Mouse (Mus musculus) kidney, embryonic 16.5 days (tissue): Measurements from ENCODE around the gene Vps9d1. TPM values are rescaled to one million over a fixed set of nuclear protein-coding genes. Genes with fewer than 3 reads are reported as not detected.
"Not testable (repeated sequence)": the region's sequence is repeated elsewhere in the genome, so short reads cannot be mapped to it uniquely, and the experiment has no call there.

Source experiments
- ATAC-seq: fragments of 200-750 bp; cut with Nextera tagmentation; 2 replicates; pipeline ENCODE4 v1.8.0; 2017; ENCODE audit warnings: moderate TSS enrichment; ENCODE audit not compliant: low FRiP score, low TSS enrichment
- H3K27ac ChIP-seq: fragments of 300-500 bp; sonication (generic); 2 replicates; pipeline ENCODE4 v1.5.1; 2014; ENCODE audit warnings: low read length
- H3K27me3 ChIP-seq: fragments of 300-500 bp; sonication (generic); 2 replicates; pipeline ENCODE4 v1.6.1; 2014; ENCODE audit warnings: low read length, control low read depth, mixed read lengths; ENCODE audit not compliant: insufficient read depth
- H3K36me3 ChIP-seq: fragments of 300-500 bp; sonication (generic); 2 replicates; pipeline ENCODE4 v1.6.1; 2014; ENCODE audit warnings: low read length, control low read depth, mixed read lengths; ENCODE audit not compliant: insufficient read depth
- H3K4me1 ChIP-seq: fragments of 300-500 bp; sonication (generic); 2 replicates; pipeline ENCODE4 v1.6.1; 2014; ENCODE audit warnings: low read length, control low read depth, mixed read lengths; ENCODE audit not compliant: insufficient read depth
- H3K4me2 ChIP-seq: fragments of 300-500 bp; sonication (generic); replicated peaks from 2 replicates; pipeline ENCODE4 v1.6.1; 2014; ENCODE audit warnings: low read depth, low read length
- H3K4me3 ChIP-seq: fragments of 300-500 bp; sonication (generic); 2 replicates; pipeline ENCODE4 v1.5.1; 2014; ENCODE audit warnings: mild to moderate bottlenecking, low read length
- H3K9ac ChIP-seq: fragments of 300-500 bp; sonication (generic); replicated peaks from 2 replicates; pipeline ENCODE4 v1.6.1; 2014; ENCODE audit warnings: low read length
- H3K9me3 ChIP-seq: fragments of 300-500 bp; sonication (generic); 2 replicates; pipeline ENCODE4 v1.6.1; 2016; ENCODE audit warnings: low read length, control low read depth
- WGBS: fragments of 180-500 bp; shearing (Covaris S2); extraction: QIAGEN DNeasy Blood & Tissue Kit; methylation state at CpG from one replicate; pipeline ENCODE4 v1.1.7; 2014; 5-methylcytosine and 5-hydroxymethylcytosine counted together
- polyA plus RNA-seq: library from polyadenylated mRNA; unstranded; fragments of >200 nt; fragmentation: Nextera tagmentation; extraction: Ambion mirVana; gene quantifications from 2 replicates; pipeline ENCODE4 v1.2.1, GENCODE M21; 2015

The Vps9d1 gene
- polyA plus RNA-seq, 1 experiment from 2014 or later = 25.8 TPM

GRCm38 (mm10) chr8:123242107-123242923 is 11.8 kb downstream of the Vps9d1 start:
- H3K27ac ChIP-seq = no peak overlapping the region
- ATAC-seq = no peak

DNA sequence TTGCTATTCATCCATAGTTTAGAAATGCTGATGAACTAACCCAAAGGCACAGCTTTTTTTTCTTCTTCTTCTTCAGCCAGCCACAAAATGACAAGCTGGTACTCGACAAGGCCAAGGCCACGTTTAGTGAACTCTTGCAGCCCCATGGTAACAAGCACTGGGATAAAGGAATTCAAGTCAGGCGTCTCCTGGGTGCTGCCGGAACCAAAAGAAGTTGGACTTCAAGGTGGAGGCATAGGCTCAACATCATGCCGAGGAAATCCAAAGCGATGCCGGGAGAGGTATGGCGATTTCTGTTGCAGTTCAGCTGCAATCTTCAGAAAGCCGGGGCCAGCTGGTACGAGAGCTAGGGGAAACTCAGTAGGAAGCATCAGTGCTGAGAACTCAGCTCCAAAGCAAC is 14.8 kb downstream of the Vps9d1 start:
- Histone ChIP-seq H3K9me3 (no peaks in the 10 kb centered on the region), H3K9ac (no peak overlapping the region), H3K36me3 (peaks cover 10% of the 10 kb centered on the region), H3K4me2 (no peak overlapping the region), H3K4me1 (peaks cover 12% of the 10 kb centered on the region), H3K27me3 (peaks cover 6% of the 10 kb centered on the region; the same call in 1 of the 2 replicates), H3K4me3 (no peak overlapping the region), H3K27ac (no peak overlapping the region)
- 90% methylated on average over 10 of the region's 10 CpGs for WGBS
- ATAC-seq = no peak

More at GRCm38 (mm10) chr8:123242107-123242923, 11.8 kb downstream of the Vps9d1 start:
- H3K9me3 ChIP-seq = no peaks in the 10 kb centered on the region
- no peaks in the 10 kb centered on the region for H3K27me3 ChIP-seq
- no peak overlapping the region for H3K4me2 ChIP-seq
- peaks cover 26% of the 10 kb centered on the region for H3K36me3 ChIP-seq
- H3K9ac ChIP-seq = no peak overlapping the region
- 83% methylated on average over 7 of the region's 7 CpGs for WGBS
- no peaks in the 10 kb centered on the region for H3K4me1 ChIP-seq
- H3K4me3 ChIP-seq = no peak overlapping the region

DNA sequence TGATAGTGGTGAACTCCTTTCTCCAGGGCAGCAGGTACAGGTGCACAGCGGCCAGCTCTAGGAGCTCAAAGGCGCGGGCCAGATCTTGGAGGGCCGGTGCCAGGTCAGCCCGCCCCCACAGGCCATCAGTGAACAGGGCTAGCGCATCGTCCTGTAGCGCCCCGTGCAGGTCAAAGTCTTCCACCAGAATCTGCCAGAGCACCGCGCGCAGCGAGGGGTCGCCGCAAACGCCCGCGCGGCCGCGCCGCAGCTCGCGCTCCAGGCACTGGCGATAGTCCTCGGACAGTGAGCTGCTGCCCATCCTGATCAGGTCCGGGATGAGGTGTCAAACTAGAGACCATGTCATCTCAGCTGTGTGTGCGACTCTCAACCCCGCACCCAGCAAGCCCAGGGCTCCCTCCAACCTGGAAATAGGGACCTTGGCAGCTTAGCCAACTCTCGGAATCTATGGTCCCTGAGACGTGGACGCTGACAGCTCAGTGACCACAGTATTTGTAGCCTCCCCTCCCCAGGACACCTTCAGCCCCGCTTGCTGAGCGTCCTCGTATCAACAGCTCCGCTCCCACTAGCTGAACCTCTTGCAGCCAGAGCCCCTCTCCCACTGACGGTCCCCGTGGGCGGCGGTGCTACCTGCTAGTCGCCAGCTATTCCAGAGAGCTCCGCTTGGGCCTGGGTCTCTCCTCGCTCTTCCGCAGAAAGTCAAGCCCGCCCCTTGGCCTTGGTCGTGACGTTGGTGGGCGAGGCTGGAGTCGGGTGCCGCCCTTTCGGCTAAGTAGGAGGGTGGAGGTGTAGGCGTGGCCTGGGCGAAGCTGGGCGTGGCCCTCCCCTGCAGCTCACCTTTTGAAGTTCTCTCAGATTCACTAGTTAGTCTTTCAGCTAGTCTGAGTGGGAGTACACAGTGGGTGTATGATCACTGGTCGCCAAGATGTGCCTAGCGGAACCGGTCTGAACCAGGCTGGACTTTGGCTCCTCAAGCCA is 18.3 kb downstream of the Vps9d1 start, which contains the start of gene Spata2l:
TSS of gene Spata2l (minus strand) at position 714 of the 978 bp plus-strand sequence.
- no peak within 1 kb of the TSS for H3K27ac ChIP-seq
- H3K27me3 ChIP-seq = peaks cover 6% of the 10 kb centered on the region; the same call in 1 of the 2 replicates
- peak within 1 kb of the TSS; percentile 70 for H3K9ac ChIP-seq
- no peaks in the 10 kb centered on the region for H3K36me3 ChIP-seq
- peak; percentile 90 for ATAC-seq
- H3K4me1 ChIP-seq = peaks cover 13% of the 10 kb centered on the region
- no peaks in the 10 kb centered on the region for H3K9me3 ChIP-seq
- H3K4me3 ChIP-seq = peak within 1 kb of the TSS; percentile 69
- peak within 1 kb of the TSS; percentile 86 for H3K4me2 ChIP-seq
- 1% methylated on average over 57 of the region's 57 CpGs for WGBS

GRCm38 (mm10) chr8:123234918-123235519 is 19.1 kb downstream of the Vps9d1 start:
- 22% methylated on average over 13 of the region's 13 CpGs for WGBS
- H3K4me1 ChIP-seq = peaks cover 13% of the 10 kb centered on the region
- H3K27ac ChIP-seq = no peak overlapping the region
- peak overlapping the region; percentile 70 for H3K9ac ChIP-seq
- peak overlapping the region; percentile 86 for H3K4me2 ChIP-seq
- H3K9me3 ChIP-seq = no peaks in the 10 kb centered on the region
- H3K27me3 ChIP-seq = peaks cover 6% of the 10 kb centered on the region; the same call in 1 of the 2 replicates
- ATAC-seq = no peak
- no peaks in the 10 kb centered on the region for H3K36me3 ChIP-seq
- peak overlapping the region; percentile 69 for H3K4me3 ChIP-seq

DNA sequence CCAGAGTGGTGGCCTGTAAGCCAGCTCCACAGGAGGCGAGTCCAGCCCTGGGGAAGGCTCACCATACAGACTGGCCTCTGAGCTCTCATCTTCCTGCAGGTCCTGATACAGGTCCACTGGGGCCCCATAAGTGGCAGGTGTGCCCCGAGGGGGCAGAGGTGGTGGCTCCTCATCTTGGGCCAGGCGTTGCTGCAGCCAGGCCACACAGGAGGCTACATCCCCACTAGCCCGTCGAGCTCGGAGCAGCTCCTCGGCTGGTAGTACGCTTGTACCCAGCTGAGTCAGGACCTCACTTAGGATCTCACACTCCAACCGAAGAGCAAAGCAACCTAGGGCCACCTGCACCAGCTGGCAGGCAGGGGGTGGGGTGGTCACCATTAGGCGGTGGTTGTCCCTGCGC is 20.4 kb downstream of the Vps9d1 start:
- no peak overlapping the region for H3K4me2 ChIP-seq
- 0 out of 2 replicates have a peak, but pooled peaks cover 4% of the 10 kb centered on the region for H3K36me3 ChIP-seq
- WGBS = 74% methylated on average over 11 of the region's 11 CpGs
- no peaks in the 10 kb centered on the region for H3K9me3 ChIP-seq
- no peak for ATAC-seq
- H3K4me1 ChIP-seq = peaks cover 13% of the 10 kb centered on the region
- H3K4me3 ChIP-seq = no peak overlapping the region
- H3K9ac ChIP-seq = no peak overlapping the region
- no peak overlapping the region for H3K27ac ChIP-seq
- H3K27me3 ChIP-seq = peaks cover 6% of the 10 kb centered on the region; the same call in 1 of the 2 replicates

GRCm38 (mm10) chr8:123233300-123233699 is 20.8 kb downstream of the Vps9d1 start:
- H3K4me2 ChIP-seq = no peak overlapping the region
- WGBS = 63% methylated on average over 12 of the region's 13 CpGs
- no peak for ATAC-seq

GRCm38 (mm10) chr8:123232553-123232952 is 21.6 kb downstream of the Vps9d1 start:
- no peak for ATAC-seq
- no peak overlapping the region for H3K27ac ChIP-seq
- H3K4me1 ChIP-seq = peaks cover 13% of the 10 kb centered on the region
- no peak overlapping the region for H3K9ac ChIP-seq
- no peak overlapping the region for H3K4me2 ChIP-seq
- 19% methylated on average over 7 of the region's 7 CpGs for WGBS
- H3K9me3 ChIP-seq = no peaks in the 10 kb centered on the region
- peaks cover 11% of the 10 kb centered on the region; the same call in 1 of the 2 replicates for H3K36me3 ChIP-seq
- H3K27me3 ChIP-seq = peaks cover 6% of the 10 kb centered on the region; the same call in 1 of the 2 replicates
- no peak overlapping the region for H3K4me3 ChIP-seq

More at GRCm38 (mm10) chr8:123233300-123233699, 20.8 kb downstream of the Vps9d1 start:
- H3K36me3 ChIP-seq = 0 out of 2 replicates have a peak, but pooled peaks cover 4% of the 10 kb centered on the region
- no peak overlapping the region for H3K27ac ChIP-seq
- H3K4me1 ChIP-seq = peaks cover 13% of the 10 kb centered on the region
- no peak overlapping the region for H3K9ac ChIP-seq
- H3K27me3 ChIP-seq = peaks cover 6% of the 10 kb centered on the region; the same call in 1 of the 2 replicates
- no peaks in the 10 kb centered on the region for H3K9me3 ChIP-seq
- H3K4me3 ChIP-seq = no peak overlapping the region

DNA sequence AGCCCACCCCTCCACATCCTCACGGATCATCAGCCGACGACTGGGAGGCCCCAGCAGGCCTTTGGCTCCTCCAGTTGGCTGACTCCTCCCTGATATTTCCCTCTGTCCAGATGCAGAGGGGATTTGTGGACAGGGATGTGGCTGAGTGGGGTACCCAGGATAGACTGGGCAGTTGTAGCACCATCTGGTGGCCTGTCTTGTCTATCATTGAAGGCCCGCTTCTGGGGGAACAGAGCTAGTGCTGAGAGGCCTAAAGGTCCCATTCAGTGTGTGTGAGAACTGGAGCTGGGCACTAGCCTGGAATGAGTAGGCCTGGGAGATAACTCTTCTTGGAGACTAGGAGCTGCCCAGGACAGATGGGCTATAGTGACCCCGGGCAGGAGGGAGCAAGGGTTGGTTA is 22.4 kb downstream of the Vps9d1 start:
- Histone ChIP-seq H3K27ac (no peak overlapping the region), H3K4me2 (no peak overlapping the region), H3K9me3 (no peaks in the 10 kb centered on the region), H3K9ac (no peak overlapping the region), H3K4me1 (peaks cover 13% of the 10 kb centered on the region), H3K27me3 (peaks cover 6% of the 10 kb centered on the region; the same call in 1 of the 2 replicates), H3K36me3 (peaks cover 19% of the 10 kb centered on the region; the same call in 1 of the 2 replicates), H3K4me3 (no peak overlapping the region)
- 44% methylated on average over 5 of the region's 5 CpGs for WGBS
- ATAC-seq = no peak

DNA sequence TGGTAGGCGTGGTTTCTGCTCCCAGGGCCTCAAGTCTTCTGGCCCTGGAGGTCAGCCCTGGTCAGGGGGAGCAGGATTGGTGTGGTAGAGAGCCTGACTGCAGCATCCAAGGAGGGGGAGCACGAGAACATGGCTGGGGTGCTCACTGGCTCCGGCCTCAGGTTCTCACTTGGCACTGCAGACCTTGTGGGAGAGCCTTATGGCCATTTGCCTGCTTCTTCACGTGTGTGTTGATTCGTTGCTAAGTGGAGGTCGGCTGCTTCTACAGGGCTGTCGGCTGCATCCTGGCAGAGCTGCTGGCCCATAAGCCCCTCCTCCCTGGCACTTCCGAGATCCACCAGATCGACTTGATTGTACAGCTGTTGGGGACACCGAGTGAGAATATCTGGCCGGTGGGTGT is 23.8 kb downstream of the Vps9d1 start:
- not testable (repeated sequence) for H3K9ac ChIP-seq, H3K9me3 ChIP-seq, H3K27ac ChIP-seq, H3K4me3 ChIP-seq, H3K4me2 ChIP-seq, ATAC-seq, H3K27me3 ChIP-seq
- peaks cover 19% of the 10 kb centered on the region; the same call in 1 of the 2 replicates for H3K36me3 ChIP-seq
- peaks cover 16% of the 10 kb centered on the region for H3K4me1 ChIP-seq
- 85% methylated on average over 9 of the region's 11 CpGs for WGBS
